Mouse (Mus musculus) cerebellum, postnatal 4 days (tissue): Measurements from ENCODE around the gene Foxp4.
"Not testable (repeated sequence)": the region's sequence is repeated elsewhere in the genome, so short reads cannot be mapped to it uniquely, and the experiment has no call there.

Experiments used
- DNase-seq, 2 experiments: peaks; one replicate each; pipeline ENCODE4 v3.0.0; 2022; ENCODE audit warnings: low spot score in 2 of 2, mixed read lengths in 1 of 2

Foxp4 gene

DNA sequence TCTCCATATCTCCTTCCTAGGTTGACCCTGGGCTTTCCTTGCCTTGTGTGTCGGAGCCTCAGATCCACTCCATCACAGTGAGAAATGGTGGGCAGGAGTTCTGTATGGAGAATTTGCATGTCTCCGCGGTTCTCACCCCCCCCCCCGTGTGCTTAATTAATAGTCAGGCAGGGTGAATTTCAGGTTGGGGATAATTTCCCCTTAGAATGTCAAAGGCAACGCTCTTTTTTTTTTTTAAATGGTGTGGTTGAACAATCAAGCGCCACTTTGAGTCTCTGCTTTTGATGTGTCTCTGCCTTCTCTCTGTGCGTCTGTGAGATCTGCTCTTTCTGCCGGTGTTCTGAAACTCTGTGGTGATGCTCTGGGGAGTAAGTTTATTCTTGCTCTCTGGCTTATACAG is 69.5 kb downstream of the Foxp4 start:
- DNase-seq: no peak

DNA sequence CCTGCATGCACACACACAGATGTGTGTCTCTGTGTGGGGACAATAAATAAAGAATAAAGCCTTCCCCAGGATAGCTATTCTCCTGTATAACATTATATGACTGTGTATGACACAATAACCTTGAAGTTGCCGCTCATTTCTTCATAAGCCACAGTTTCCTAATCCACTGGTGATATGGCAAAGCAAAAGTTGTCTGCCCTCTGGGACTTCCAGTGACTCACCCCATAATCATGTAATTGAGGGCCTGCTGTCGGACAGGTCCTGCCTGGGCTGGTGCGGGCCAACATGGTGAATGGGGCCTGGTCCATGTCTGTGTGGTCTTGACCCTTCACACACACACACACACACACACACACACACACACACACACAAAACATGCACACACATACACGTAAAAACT is 70.7 kb downstream of the Foxp4 start:
- no peak for DNase-seq

DNA sequence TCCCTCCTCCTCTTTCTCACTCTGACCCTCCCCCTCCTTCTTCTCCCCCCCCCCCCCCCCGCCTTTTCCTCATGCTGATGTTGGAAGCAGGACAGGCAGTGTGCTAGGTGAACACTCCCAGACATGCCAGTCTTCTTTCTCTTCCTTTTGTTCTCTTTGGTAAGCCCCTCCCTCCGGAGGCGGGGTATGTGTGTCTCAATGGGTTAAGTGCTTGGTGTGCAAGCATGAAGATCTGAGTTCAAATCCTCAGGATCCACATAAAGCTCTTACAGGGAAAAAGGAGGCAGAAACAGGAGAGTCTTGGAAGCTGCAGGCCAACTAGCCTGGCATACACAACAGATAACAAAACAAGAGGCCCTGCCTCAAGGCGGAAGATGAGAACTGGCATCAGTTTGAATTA is 71.1 kb downstream of the Foxp4 start:
- DNase-seq: no peak

DNA sequence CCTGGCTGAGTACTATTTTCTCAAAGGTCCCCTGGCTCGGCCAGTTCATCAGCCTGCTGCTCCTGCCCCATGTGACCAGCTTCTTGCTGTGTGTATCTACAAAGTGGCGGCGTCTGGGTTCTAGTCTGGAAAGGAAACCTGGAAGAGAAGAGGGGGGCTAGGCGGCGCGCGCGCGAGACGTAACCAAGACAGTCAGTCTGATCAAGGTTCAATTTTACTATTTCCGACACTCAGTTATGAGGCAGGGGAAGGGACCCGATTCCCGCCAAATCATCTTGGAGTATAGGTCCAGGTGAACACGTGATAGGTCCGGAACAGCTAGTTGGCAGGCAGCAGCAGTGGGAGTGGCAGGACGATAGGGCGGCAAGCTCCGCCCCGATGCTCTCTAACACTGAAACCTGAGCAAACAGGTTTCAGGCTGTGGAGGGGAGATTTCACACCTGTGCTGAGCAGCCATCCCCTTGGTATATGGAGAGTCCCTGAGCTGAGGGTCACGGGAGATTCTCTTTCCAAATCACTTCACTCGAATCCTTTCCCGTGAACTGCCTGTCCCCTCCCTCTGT is 72.6 kb downstream of the Foxp4 start:
- not testable (repeated sequence) for DNase-seq

DNA sequence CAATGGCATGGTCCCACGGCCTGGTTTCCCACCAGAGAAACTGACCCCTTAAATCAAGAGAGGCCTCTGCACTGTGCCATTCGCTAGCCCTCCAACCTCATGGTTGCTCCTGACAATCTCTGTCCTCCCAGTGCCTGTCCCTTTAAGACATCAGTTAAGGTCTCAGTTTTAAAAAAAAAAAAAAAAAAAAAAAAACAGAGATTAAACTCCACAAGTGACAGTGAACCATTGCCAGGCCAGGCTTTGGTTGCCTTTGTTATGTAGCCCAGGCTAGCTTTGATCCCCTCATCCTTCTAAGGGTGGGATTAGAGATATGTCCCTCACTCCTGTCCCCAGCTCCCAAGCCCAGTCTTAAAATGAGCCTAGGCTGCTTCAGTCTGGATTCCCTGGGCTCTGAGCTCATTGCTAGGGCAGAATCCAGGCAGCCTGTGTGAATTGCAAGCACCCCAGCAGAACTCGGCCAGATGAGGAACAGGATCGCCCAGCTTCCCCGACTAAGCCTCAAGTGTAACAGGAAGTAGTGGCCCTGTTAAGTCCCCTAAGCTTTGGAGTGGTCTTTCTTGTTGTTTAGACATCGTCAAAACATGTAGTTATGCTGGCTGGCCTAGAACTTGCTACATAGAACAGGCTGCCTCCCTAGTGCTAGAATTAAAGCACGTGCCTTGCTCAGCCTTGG is 73.7 kb downstream of the Foxp4 start:
- peak in 1 of 2 experiments; percentile 0 for DNase-seq

DNA sequence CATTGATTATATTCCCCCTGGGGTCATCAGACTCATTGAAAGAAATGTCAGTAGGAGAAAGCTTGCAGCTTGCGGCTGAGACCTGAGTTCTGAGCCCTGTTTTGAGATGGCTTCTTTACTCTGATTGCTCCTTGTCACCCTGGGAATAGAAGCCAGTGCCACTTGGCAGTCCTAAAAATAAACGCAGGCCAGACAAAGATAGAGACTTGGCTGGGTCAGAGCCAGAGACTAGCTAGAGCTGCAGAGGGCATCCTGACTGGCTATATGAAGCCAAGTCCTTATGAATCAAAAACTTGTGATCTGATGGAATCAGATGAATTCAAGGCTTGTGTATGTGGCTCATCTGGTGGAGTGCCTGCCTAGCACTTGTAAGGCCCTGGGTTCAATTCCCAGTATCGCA is 74.4 kb downstream of the Foxp4 start:
- DNase-seq: no peak

GRCm38 (mm10) chr17:47847985-47848384 is 76.5 kb downstream of the Foxp4 start:
- DNase-seq: no peak

DNA sequence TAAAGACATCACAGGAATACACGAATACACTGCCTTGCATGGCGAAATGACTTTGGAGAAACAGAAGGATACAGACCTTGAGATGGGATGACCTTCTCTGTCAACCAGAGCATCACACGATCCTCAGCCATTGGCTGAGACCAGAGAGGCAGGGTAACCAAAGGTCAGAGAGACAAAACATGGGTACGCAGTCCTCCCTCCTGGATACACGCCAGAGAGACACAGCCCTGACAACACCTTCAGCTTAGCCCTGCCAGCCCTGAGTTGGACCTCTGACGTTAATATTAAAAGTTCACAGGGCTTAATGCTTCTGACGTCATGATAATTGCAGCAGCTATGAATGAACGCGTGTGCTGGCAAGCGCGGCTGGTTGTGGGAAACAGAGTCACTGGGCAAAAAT is 78.8 kb downstream of the Foxp4 start:
- DNase-seq: no peak

GRCm38 (mm10) chr17:47843465-47843864 is 81.0 kb downstream of the Foxp4 start:
- peak in 1 of 2 experiments; percentile 8 for DNase-seq

DNA sequence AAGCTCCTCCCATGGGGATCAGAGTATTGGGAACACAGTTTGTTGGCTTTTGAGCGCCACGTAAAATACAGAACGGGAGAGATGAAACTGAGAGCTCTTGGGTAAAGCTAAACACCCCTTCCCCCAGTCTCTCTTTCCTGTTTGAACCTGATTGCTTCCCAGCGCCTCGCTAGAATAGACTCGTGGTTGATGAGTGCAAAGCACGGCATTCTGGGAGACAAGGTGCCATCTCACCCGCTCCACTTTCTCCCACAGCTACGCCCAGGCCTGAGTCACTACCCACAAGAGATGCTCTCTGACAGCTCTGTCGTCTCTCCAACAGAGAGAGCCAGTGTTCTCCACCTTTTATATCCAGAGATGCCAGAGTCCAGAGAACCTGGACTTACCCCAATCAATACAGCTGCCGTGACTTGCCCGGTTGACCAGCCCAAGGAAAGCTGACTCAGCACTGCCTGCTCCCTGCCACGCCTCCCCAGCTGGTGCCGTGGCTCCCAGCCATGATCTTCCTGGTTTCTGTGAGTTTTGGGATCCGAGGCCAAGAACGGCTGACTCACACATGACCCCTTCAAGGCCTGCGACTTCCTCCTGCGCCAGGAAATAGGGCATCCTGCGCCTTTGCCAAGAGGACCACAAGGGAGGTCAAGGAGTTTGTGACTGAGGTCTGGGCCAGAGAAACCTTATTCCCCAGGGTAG is 82.4 kb downstream of the Foxp4 start:
- peak in 1 of 2 experiments; percentile 63 for DNase-seq

DNA sequence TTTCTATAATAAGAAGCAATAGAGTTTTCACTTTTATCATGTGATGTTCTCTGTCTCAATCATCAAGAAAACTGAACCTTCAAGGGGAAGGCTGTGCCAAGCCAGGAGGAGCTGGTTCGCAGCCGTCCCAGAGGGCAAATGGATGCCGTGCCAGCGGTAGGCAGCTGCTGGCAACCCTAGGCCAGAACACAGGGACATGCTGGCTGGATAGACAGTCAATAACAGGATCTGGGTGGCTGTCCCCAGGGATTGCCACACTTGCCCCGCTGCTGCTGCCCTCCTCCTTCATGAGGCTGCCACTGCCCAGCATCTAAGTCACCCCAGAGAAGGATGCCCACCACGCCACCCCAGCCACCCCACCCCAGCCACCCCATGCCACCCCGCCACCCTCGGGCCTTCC is 82.9 kb downstream of the Foxp4 start:
- no peak for DNase-seq

DNA sequence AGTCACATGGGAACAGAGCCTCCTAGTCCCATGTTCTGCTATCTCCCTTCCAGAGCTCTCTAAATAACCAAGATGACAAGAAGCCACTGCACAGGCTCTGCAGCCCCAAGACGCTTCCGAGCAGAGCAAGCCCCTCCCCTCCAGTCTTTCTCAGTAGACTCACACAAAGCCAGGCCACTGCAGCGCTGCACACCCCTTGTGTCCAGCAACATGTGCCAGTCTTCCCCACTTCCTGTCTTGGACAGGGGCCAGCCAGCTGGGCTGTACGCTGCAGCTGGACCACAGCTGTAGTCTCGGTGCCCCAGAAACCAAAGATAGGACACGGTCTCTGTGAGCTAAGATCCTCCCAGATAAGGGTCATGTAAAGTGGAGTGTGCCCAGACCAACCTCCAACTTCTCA is 86.6 kb downstream of the Foxp4 start:
- no peak for DNase-seq

DNA sequence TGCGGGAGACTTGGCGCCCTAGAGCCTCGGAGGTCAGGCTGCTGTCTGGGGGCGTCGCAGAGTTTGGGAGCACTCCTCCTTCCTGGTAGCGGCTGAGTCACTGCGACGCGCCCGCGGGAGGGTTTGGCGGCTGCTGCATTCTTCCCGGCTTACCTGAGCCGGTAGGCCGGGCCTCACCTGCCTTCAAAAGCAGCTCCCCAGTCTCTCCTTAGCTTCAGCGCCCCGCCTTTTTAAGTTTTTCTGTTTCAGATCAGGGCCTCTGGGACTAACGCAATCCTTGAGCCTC is 90.0 kb downstream of the Foxp4 start, which contains the start of gene Mdfi:
Mdfi (minus strand) TSS at position 210 of the 286 bp plus-strand sequence.
- no peak for DNase-seq

DNA sequence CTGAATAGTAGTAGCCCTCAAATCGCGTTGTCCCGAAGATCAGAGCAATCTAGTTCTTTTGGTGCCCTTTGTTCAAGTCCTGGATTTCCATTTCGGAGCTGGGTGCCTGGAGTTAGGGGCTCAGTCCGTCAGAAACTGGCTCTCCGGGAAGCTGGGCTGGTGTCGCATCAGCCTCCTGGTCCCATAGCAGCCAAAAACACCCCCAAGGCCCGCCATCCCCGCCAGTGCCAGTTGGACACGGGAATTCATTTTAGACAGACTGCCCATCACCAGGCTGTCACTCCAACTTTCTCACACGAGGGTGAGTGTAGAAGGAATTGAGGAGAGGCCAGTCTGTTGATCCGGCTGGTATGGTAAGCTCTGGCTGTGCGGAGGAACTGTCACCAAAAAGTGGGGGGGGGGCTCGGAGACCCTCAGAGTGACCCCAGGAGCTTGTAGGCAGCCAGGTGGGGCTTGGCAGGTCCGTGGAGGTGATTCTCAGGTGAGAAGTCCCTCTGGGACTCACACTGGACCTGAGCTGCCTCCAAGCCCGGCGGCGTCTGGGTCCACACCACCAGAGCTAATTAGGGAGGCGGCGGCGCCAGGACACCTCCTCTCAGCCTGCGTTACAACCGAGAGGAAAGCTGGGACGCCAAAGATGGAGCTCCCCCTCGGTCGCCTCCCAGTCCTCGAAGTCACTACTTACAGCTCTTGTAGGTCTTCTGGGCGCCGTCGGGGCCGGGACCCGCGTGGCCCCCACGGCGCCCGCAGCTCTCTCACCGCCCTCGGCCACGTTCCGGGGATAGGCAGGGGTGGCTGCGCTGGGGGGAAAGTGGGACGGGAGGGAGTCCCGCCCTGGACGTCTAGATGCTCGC is 90.6 kb downstream of the Foxp4 start:
- DNase-seq: no peak

DNA sequence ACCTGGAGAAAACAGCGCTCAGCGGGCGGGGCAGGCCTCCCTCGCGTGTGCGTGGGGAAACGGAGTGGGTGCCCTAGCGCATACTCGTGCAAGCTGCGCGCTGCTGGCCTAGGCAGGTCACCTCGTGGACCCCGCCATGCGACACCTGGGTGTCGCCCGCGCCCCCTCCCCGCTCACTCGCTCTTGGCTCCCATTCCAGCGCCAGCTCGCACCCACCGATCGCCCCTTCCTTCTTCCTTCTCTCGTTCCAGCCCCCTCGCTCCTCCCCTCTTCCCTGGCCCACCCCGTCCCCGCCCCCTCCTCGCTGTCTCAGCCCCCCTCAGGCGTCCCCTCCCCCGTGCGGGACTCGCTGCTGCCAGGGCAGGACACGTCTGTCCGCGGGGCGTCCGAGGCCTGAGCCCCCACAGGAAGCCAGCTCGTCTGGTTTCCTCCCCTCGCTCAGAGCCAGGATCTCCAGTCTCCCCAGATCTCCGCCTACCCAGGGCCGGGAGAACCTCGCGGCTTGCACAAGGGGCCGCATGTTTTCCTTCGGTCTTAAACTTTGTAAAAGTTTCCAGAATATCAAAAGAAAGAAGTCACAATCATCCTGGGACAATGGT is 91.3 kb downstream of the Foxp4 start:
- no peak for DNase-seq

GRCm38 (mm10) chr17:47832501-47833028 is 91.9 kb downstream of the Foxp4 start:
- DNase-seq: no peak

GRCm38 (mm10) chr17:47831772-47832171 is 92.7 kb downstream of the Foxp4 start:
- no peak for DNase-seq

GRCm38 (mm10) chr17:47831161-47831560 is 93.3 kb downstream of the Foxp4 start:
- no peak for DNase-seq

DNA sequence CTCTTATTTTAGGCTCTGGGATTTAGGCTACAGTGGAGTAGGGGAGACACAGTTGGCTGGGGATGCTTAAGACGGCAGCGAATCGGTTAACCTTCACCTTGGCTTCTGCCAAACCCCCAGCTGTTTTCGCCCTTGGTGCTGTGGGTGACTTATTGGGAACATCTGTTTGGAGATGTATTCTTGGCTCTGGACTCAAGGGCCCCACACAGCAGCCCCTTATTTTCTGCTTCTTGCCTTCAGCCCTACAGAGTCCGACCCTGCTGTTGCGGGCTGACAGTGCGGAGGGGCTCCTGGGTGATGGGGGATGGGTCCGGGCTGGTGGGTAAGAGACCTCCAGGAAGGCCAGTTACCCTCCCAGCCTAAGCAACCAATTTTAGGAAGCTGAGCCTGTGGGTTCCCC is 103.1 kb downstream of the Foxp4 start:
- no peak for DNase-seq

- no peak for DNase-seq
Observed at GRCm38 (mm10) chr17:47818038-47818725, 106.3 kb downstream of the Foxp4 start.
